Mouse (Mus musculus): ENCODE results near the gene Col26a1. TPM values are rescaled to one million over a fixed set of nuclear protein-coding genes. Genes with fewer than 3 reads are reported as not detected.
"Not testable (repeated sequence)": the region's sequence is repeated elsewhere in the genome, so short reads cannot be mapped to it uniquely, and the experiment has no call there.

Col26a1 gene
- total and polyA plus RNA-seq, 3 experiments, result 0.72 TPM; not detected in 2

DNA sequence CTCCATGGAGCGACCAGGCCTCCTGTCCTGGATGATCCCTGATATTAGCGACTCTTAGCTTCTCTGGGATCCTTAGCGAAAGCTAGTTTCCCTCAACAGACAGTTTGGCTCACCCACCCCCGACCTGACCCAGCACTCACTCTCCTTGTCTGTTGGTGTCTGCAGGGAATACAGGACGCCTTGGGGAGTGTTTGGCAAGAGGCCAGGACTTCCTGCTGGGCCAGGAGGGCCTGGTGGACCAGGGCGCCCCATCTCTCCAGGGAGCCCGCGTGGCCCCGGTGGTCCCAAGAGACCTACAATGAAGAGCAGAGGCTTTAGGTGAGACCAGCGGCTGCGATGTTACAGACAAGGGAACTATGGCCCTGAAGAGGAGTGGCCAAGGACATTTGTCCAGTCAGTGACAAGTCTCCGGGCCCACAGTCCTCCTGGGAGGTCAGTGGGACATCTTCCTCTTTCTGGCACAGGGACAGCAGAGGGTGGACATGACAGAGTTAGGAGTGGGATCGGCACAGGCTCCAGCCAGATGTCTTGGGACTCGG, 128.9 kb downstream of the Col26a1 start:
- in situ Hi-C loops (cut with MboI; ENCODE audit: low pct_ligation_motif_present, low pct_unique_long_range_greater_than_20kb, low sequenced_read_pairs), result no loop called here
- no peak overlapping the region for H3K4me3 ChIP-seq (replicated peaks in 1 of 3; ENCODE audit: low read depth in 2 of 3, low read length in 2 of 3, poor library complexity in 1 of 3)
- dilution Hi-C loops (cut with MboI; ENCODE audit: extremely low pct_ligation_motif_present, extremely low pct_unique_long_range_greater_than_20kb, low sequenced_read_pairs), result no loop called here
- H3K27me3 ChIP-seq (replicated peaks), result peaks cover 33% of the 10 kb centered on the region
- TF ChIP-seq JUN (IDR thresholded peaks at IDR 0.05; ENCODE audit: insufficient read depth, low read depth, low read length) (no peak), USF1 (IDR thresholded peaks at IDR 0.05; ENCODE audit: low read depth, low read length) (no peak), KAT2A (IDR thresholded peaks at IDR 0.05; ENCODE audit: insufficient replicate concordance, low read length) (no peak), MAX (IDR thresholded peaks at IDR 0.05; ENCODE audit: low read length) (no peak), TBP (conservative IDR thresholded peaks at IDR 0.05; ENCODE audit: low read depth, low read length) (no peak), EP300 (IDR thresholded peaks at IDR 0.05; ENCODE audit: low read length) (no peak), MYC (IDR thresholded peaks at IDR 0.05; ENCODE audit: low read depth, low read length) (no peak), POLR2AphosphoS2 (IDR thresholded peaks at IDR 0.05; ENCODE audit: low read depth, low read length) (no peak), NRF1 (IDR thresholded peaks at IDR 0.05; ENCODE audit: low read depth, low read length) (no peak), POLR2A (IDR thresholded peaks at IDR 0.05; ENCODE audit: low read depth, low read length) (no peak), IRF4 (IDR thresholded peaks at IDR 0.05; ENCODE audit: low read depth, low read length) (no peak), ZC3H11A (IDR thresholded peaks at IDR 0.05; ENCODE audit: low read depth, low read length) (no peak), BHLHE40 (IDR thresholded peaks at IDR 0.05; ENCODE audit: low read depth, low read length) (no peak), ZKSCAN1 (IDR thresholded peaks at IDR 0.05; ENCODE audit: borderline replicate concordance, low read depth, low read length) (no peak)
- no peaks in the 10 kb centered on the region for H3K36me3 ChIP-seq (replicated peaks in 1 of 2; ENCODE audit: control insufficient read depth in 1 of 2, insufficient read depth in 1 of 2, low read length in 1 of 2)
- peaks cover 12 to 13% of the 10 kb centered on the region in 2 experiments for H3K4me1 ChIP-seq (ENCODE audit: control insufficient read depth in 1 of 2, insufficient read depth in 2 of 2)
- no peak overlapping the region for H3K9ac ChIP-seq (ENCODE audit: insufficient read depth, low read depth)
- no peaks in the 10 kb centered on the region for H3K79me2 ChIP-seq (replicated peaks; ENCODE audit: control insufficient read depth, extremely low read depth, insufficient read depth, poor library complexity, severe bottlenecking)
- DNase-seq (ENCODE audit: extremely low read depth), result no peak
- H3K9me3 ChIP-seq (replicated peaks; ENCODE audit: low read length), result peaks cover 9% of the 10 kb centered on the region
- no peak overlapping the region for H3K27ac ChIP-seq (ENCODE audit: insufficient read depth, low read depth)
- H3K4me2 ChIP-seq (ENCODE audit: insufficient read depth, low read depth, poor library complexity, severe bottlenecking), result no peak overlapping the region

DNA sequence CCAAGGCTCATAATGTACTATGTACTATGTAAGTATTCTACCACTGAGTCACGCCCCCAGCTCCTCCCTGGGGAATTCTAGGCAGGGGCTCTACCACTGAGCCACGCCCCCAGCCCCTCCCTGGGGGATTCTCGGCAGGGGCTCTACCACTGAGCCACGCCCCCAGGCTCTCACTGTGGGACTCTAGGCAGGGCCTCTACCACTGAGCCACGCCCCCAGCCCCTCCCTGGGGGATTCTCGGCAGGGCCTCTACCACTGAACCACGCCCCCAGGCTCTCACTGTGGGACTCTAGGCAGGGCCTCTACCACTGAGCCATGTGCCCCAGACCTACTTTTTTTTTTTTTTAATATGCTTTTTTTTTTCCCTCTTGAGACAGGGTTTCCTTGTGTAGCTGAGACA, 129.8 kb downstream of the Col26a1 start:
- H3K27me3 ChIP-seq (replicated peaks), result peaks cover 29% of the 10 kb centered on the region
- dilution Hi-C loops (cut with MboI; ENCODE audit: extremely low pct_ligation_motif_present, extremely low pct_unique_long_range_greater_than_20kb, low sequenced_read_pairs); H3K4me2 ChIP-seq (ENCODE audit: insufficient read depth, low read depth, poor library complexity, severe bottlenecking); in situ Hi-C loops (cut with MboI; ENCODE audit: low pct_ligation_motif_present, low pct_unique_long_range_greater_than_20kb, low sequenced_read_pairs); H3K79me2 ChIP-seq (replicated peaks; ENCODE audit: control insufficient read depth, extremely low read depth, insufficient read depth, poor library complexity, severe bottlenecking); H3K9ac ChIP-seq (ENCODE audit: insufficient read depth, low read depth); H3K27ac ChIP-seq (ENCODE audit: insufficient read depth, low read depth); H3K36me3 ChIP-seq (replicated peaks in 1 of 2; ENCODE audit: control insufficient read depth in 1 of 2, insufficient read depth in 1 of 2, low read length in 1 of 2); H3K4me3 ChIP-seq (replicated peaks in 1 of 3; ENCODE audit: low read depth in 2 of 3, low read length in 2 of 3, poor library complexity in 1 of 3): not testable (repeated sequence)
- H3K4me1 ChIP-seq (ENCODE audit: control insufficient read depth in 1 of 2, insufficient read depth in 2 of 2), result peaks cover 12 to 13% of the 10 kb centered on the region in 2 experiments
- peak; percentile 65 for TF ChIP-seq ZNF384 (IDR thresholded peaks at IDR 0.05; ENCODE audit: low read depth, low read length)
- DNase-seq (ENCODE audit: extremely low read depth), result peak; percentile 60
- peaks cover 18% of the 10 kb centered on the region for H3K9me3 ChIP-seq (replicated peaks; ENCODE audit: low read length)
